Mouse (Mus musculus) urinary bladder, postnatal 10 days (tissue): ENCODE measurements around the gene Vmn1r208.
"Not testable (repeated sequence)": the region's sequence is repeated elsewhere in the genome, so short reads cannot be mapped to it uniquely, and the experiment has no call there.

Source experiments
- DNase-seq: peaks from one replicate; pipeline ENCODE4 v3.0.0; 2022; ENCODE audit warnings: low spot score

Vmn1r208 gene

DNA sequence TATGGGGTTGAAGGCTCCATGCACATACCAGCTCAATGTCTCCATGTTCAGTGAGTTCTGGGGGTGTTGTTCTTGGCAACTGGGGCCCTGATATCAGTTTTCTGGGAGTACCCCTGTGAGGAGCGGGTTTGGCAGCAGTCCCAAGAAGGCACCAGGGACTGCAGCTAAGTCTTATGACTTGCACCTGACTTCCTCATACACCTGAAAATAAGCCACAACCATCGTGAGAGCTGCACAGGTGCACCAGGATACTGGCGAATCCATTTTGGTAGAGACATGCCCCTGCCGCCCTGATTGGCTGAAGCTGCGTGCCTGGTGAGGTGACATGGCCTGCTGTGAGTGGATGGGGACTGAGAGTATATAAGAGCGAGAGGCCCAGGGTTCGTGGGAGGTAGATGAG lies at the start of gene Vmn1r208:
Gene Vmn1r208 (minus strand): TSS at position 101 of the 400 bp plus-strand sequence.
- not testable (repeated sequence) for DNase-seq

GRCm38 (mm10) chr13:22821601-22822000 lies 44.4 kb upstream of the Vmn1r208 start:
- not testable (repeated sequence) for DNase-seq

GRCm38 (mm10) chr13:22809582-22809981 lies 32.4 kb upstream of the Vmn1r208 start, which contains the start of gene Vmn1r209:
Vmn1r209 (minus strand) TSS chr13:22809682.
- DNase-seq, result not testable (repeated sequence)

GRCm38 (mm10) chr13:22788096-22788495 lies 10.9 kb upstream of the Vmn1r208 start:
- DNase-seq, result not testable (repeated sequence)

- not testable (repeated sequence) for DNase-seq
Measured at GRCm38 (mm10) chr13:22784159-22784558, 7.0 kb upstream of the Vmn1r208 start.

GRCm38 (mm10) chr13:22771592-22771991 lies 5.6 kb downstream of the Vmn1r208 start:
- not testable (repeated sequence) for DNase-seq

- no peak for DNase-seq
Measured at GRCm38 (mm10) chr13:22747524-22747923, 29.7 kb downstream of the Vmn1r208 start.

- DNase-seq, result not testable (repeated sequence)
Measured at GRCm38 (mm10) chr13:22729529-22729928, 47.7 kb downstream of the Vmn1r208 start, which contains the start of gene Vmn1r207-ps. Vmn1r207-ps (minus strand) TSS chr13:22729629.
